Mouse (Mus musculus): Measurements from ENCODE around the gene Noxa1.

Gene Noxa1

DNA sequence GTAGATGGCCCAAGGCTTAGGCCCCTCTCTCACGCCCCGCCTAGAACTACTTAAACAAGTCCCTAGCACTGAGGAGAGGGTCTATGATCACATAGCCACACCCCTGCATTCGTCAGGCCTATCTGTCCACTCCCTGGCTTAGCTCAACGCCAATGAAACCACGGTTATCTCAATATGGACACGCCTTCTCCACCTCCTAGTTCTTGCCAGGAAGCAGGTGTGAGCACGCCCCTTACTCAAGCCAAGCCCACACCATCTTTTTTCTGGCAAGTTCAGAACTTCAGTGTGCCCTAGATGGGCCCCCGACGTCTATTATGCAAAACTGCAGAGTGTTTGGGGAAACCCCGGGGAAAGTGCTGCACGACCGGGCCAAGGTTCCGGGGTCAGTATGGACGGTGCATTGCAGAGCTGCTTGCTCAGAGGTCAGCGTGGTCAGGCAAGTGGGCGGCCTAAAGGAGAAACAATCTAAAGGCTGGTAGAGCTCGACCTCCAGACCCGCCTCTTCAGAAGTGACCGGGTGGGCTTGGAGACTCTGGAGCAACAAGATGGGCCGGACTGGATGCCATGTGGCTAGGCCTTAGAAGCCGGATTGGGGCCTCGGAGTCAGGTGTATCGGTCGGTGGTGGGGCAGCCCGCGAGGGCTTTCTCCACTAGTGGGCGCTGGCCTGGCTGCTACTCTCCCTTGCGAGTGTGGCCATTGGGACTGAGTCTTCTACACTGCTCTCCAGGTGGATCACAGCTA is at the start of gene Noxa1:
Gene Noxa1, minus strand, starts transcription at position 41 of the 742 bp plus-strand sequence.
- DNase-seq: no peak

- DNase-seq: no peak
These were observed 47.0 kb upstream of the Noxa1 start for GRCm38 (mm10) chr2:25141921-25142320.

DNA sequence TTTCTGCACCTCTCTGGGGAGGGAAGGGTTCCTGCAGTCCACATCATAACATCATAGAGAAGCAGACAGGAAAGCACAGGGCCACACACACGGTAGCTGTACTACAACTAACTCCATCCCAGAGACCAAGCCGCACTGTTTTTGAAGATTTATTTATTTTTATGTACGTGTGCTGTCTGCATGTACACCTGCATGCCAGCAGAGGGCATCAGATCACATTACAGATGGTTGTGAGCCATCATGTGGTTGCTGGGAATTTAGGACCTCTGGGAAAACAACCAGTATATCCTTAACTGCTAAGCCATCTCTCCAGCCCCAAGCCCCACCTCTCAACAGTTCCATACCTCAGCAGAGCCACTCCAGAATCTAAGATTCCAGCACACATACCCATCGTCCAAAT is 46.2 kb upstream of the Noxa1 start:
- DNase-seq: no peak

DNA sequence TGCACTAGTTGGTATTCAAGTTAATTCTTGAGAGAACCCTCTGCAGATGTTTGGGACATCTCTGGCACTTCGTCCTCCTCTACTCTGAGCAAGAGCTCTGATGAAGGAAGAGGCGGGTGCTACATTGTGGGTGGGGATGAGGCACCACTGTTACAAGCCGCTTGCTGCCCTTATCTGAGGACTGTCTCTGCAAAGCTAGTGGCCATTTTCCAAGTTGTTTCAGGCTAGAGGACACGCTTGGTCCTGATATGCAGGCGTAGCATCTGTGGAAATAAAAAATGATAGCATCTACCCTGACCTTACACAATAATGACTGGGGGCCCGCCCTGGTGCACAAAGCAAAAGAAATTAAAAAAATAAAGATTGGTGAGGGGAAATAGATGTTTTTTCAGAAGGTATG is 42.9 kb upstream of the Noxa1 start:
- no peak for DNase-seq

GRCm38 (mm10) chr2:25131601-25132000 is 36.7 kb upstream of the Noxa1 start:
- no peak for DNase-seq

DNA sequence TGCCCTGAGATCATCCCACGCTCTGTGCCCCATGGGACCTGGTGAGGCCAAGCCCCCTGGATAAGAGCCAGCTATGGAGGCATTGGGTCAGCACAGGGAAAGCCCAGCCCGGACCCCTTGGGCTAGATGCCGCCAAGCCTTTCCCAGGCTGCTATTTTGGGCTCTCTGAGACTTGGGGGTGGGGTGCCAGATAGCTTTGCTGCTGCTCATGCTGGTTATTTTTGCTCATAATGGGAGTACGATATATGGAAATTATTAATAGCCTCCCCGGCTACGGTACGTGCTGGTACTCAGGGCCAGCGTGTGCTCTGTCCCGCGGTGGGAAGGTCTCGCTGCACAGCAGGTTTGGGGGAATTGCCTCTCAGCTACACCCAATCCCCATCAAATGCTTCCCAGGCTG is 33.1 kb upstream of the Noxa1 start:
- DNase-seq: peak; percentile 21

DNA sequence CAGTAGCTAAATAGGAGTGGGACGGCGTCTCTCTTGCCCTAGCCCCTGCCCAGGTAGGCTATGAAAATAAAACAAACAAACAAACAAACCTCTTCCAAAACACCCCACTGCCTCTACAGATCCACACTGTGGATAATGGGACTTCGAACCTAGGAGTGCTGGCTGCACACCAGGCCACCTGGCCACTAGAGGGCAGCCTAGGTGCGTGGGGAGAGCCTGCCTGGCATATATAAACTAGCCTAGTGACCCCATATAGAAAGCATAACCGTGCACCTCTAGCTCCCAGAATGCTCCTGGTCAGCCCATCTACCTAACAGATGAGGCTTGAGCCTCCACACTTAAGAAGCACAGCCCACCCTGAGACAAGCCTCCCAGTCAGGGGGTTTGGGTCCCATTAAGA is 32.3 kb upstream of the Noxa1 start:
- DNase-seq: peak; percentile 42

- DNase-seq: peak; percentile 30
These were observed 31.4 kb upstream of the Noxa1 start for GRCm38 (mm10) chr2:25126011-25127010.

- DNase-seq: no peak
These were observed 30.2 kb upstream of the Noxa1 start for GRCm38 (mm10) chr2:25125146-25125545.

DNA sequence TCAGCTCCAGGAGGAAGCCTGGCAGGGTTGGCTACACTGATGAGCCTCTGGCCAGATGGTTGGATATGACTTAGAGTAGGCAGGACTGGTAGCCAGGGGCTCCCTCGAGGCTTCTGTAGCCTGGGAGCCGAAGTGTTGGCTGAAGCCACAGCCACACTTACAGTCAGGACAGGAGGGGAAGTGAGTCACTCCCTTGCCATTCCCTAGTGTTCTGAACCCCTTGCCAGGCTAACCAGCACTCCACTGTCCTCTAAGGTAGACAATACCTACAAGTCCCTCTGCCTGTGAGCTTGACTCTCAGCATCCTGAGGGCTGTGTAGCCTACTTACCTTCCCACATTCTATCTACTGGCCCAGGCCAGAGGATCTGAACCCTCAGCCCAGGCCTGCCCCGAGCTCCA is 29.5 kb upstream of the Noxa1 start:
- DNase-seq: no peak

GRCm38 (mm10) chr2:25123527-25123926 is 28.6 kb upstream of the Noxa1 start:
- DNase-seq: no peak

GRCm38 (mm10) chr2:25122666-25123065 is 27.7 kb upstream of the Noxa1 start:
- no peak for DNase-seq

DNA sequence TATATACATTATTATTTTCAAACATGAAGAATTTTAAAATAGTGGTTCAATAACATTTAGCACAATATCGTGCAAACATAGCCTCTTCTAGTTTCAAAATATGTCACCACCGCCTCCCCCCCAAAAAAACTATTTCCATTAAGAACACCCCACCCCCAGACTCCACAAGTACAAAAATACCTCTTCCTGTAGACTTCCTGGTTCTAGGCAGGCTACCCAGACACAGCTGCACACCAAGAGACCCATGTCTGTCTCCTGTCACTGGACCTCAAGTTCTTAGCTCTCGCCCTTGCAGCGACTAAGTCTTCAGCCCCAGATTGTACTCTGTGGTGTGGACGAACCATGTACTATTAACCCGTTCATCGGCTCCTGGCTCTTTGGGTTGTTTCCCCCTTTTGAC is 26.0 kb upstream of the Noxa1 start:
- no peak for DNase-seq

DNA sequence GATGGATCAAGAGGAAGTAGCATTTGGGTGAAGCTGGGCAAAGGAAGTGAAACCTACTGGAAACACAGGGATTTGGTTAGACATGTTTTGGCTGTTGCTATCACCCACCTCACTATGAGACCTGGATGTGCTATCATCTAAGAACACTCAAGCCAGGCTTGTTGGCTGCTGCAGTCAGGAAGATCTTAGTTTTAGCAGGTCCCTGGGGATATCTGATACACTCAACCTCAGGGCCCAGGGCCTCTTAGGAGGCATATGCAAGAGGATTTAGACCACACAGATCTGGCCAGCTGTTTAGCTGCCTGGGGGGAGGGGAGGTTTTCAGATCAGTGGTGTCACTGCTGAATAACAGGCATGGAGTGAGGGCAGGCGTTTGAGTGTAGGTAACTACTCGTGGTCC is 20.5 kb upstream of the Noxa1 start:
- no peak for DNase-seq

DNA sequence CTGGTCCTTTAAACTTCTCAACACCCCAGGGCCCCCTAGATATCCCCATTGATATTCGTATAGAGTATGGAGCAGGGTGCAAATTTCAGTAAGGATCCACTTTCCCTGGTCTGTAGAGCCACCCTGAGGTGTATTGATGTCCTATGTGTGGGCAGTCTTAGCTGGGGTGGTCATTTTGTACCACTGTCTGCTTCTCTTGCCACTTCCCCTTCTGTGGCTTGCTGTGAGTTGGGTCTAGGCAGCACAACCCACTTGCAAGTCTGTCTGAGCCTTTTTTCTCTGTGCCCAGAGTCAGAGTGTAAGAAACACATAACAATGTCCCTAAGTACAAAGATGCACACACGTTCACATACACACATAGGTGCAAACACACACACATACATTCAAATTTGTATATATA is 19.4 kb upstream of the Noxa1 start:
- no peak for DNase-seq

DNA sequence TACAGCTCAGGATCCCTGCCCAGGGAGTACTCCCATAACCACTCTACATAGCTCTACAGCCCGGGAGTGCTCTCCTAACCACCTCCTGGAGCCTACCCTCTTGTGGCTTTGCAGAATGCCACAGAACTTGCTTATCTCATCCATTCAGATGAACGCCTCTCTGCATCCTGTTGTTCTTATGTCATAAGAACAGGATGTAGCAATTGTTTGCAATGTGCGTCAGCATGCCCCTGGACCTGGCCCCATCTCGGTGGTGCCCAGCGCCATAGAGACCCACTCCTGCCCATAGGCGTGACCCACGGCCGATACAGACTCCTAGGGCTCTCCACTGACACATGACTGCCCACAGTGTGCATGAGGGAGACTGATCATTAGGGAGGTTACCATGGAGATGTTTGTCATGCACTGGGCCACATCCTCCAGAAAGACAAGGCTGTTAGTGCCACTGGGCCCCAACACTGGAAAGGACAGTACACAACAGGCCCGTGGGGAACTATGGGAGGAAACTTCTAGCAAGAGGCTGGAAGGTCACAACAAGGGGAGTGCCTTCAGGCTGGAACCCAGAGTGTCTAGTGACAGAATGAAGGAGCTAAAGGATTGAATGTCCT is 16.3 kb upstream of the Noxa1 start:
- no peak for DNase-seq

- no peak for DNase-seq
These were observed 15.7 kb upstream of the Noxa1 start for GRCm38 (mm10) chr2:25110505-25111183.

DNA sequence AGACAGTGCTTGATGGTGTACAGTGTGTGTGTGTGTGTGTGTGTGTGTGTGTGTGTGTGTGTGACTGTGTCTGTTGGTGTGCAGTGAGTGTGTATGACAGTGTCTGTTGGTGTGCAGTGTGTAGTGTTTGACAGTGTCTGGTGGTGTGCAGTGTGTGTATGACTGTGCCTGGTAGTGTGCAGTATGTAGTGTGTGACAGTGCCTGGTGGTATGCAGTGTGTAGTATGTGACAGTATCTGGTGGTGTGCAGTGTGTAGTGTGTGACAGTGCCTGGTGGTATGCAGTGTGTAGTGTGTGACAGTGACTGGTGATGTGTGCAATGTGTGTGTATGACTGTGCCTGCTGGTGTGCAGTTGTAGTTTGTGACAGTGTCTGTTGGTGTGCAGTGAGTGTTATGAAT is 14.5 kb upstream of the Noxa1 start:
- no peak for DNase-seq

GRCm38 (mm10) chr2:25106045-25106444 is 11.1 kb upstream of the Noxa1 start:
- DNase-seq: no peak

DNA sequence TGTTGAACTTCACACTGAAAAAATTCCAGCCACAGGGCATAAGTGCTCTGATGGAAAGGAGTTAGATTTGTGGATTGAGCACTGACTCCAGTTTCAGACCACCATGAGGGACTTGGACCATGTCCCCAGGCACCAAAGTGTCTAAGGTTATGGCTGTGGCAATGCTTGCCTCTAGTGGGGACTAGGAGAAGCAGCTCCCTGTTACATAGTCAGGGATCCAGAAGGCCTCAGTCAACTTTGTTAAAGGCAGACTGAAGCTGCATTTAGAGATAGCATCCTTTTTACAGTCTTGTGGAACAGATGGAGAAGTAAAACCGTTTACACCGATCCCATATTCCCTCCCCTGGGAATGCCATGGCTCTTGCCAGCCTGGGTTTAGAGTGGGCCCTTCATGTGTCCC is 9.2 kb upstream of the Noxa1 start:
- no peak for DNase-seq

- DNase-seq: no peak
These were observed 4.8 kb upstream of the Noxa1 start for GRCm38 (mm10) chr2:25099703-25100102.

GRCm38 (mm10) chr2:25098956-25099355 is 4.0 kb upstream of the Noxa1 start:
- peak; percentile 33 for DNase-seq

- no peak for DNase-seq
These were observed 3.2 kb upstream of the Noxa1 start for GRCm38 (mm10) chr2:25098005-25098615.

Data from right cerebral cortex, postnatal 14 days (tissue).